Mouse (Mus musculus): ENCODE results near the gene Trpc5. TPM values are rescaled to one million over a fixed set of nuclear protein-coding genes. Genes with fewer than 3 reads are reported as not detected.

Trpc5 gene
- polyA plus RNA-seq, 1 experiment from 2014 or later: not detected

DNA sequence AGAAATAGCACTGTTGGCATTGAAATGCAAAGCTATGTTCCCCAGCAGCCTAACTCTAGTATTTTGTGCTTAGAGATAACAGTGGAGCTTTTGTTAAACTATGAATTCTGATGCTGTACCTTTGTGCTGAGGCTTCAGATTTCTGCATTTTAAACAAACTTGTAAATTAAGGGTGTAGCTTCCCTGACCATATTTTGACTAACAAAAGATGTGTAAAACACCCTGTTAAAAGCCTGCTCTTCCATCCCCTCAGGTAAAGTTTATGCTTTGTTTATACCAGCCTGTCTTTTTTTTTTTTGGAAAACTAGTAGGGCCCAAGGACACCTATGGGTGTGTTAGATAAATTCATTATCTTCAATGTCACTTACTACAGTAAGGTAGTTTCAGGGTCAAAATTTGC lies 350.0 kb downstream of the Trpc5 start:
- in situ Hi-C loops (cut with MboI; ENCODE audit: low pct_unique_long_range_greater_than_20kb): no loop called here
- no peak for ATAC-seq
- H3K27me3 ChIP-seq: peaks cover 17% of the 10 kb centered on the region
- ChIA-PET POLR2A (no interaction called here), CTCF (no interaction called here)
- TF ChIP-seq CTCF (IDR thresholded peaks at IDR 0.05): no peak
- no peak for DNase-seq (ENCODE audit: low read depth, low spot score)

DNA sequence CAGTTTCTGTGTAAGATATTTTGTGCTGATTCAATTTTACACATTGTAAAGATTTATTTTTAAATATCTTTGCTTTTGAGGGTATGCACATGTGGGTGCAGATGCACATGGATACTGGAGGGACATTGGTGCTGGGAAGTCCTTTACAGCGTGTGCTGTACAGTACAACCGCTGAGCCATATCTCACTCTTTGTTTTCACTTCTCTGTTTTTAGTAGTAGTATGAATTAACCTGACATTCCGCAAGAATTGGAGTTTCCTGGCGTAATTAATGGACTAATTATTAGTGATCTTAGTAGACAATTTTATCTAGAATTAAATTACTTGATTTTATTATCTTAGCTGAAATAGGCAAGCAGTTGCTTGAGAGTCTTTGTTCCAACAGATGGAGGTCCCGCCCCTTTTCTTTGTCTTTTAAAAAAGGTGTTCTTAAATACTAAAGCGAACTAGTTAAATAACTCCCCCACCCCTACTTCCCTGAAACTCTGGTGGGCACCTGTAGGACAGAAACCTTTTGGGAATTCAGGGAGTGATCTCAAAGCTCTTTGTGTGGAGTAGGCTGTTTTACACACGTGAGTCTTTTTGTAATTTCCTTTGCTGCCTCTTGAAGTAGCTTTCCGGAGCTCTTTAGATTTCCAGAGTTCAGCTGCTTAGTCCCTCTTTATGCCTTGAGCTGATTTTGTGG lies 352.5 kb downstream of the Trpc5 start:
- in situ Hi-C loops (cut with MboI; ENCODE audit: low pct_unique_long_range_greater_than_20kb): no loop called here
- ChIA-PET CTCF (no interaction called here), POLR2A (no interaction called here)
- no peak for DNase-seq (ENCODE audit: low read depth, low spot score)
- peaks cover 12% of the 10 kb centered on the region for H3K27me3 ChIP-seq
- no peak for TF ChIP-seq CTCF (IDR thresholded peaks at IDR 0.05)
- ATAC-seq: no peak

Other genes starting within 250 kb of the Trpc5 start
- not detected for gene Trpc5os, start 231.6 kb downstream of the Trpc5 start, polyA plus RNA-seq (2021)
- gene Rtl4, start 727 bp upstream of the Trpc5 start, polyA plus RNA-seq (2021): not detected

All from Patski (cell line).